9 mouse cellular contexts compared by ENCODE assay signal in genomic region chr6:41118201-41118976, GRCm38 (mm10).
DNase-seq lines count a peak whose midpoint lies in the region; ATAC-seq and TF ChIP-seq lines count a peak whose summit lies in the region.
"Had no signal": no experiment of that assay in that cellular context is flagged by ENCODE, and none has a peak within 500 bp of the region (broad histone marks: within the 10 kb centered on the region; RNA-seq: fewer than 3 reads in every experiment).

No protein-coding gene starts in this region.

- TF ChIP-seq EP300 in MEL (IDR thresholded peaks at IDR 0.05; ENCODE audit: low read depth in 1 of 2, low read length in 2 of 2) = no peak

- 16% methylated on average over 7 of the region's 7 CpGs for WGBS in forebrain, embryonic 13.5 days

- no peak overlapping the region for H3K9ac ChIP-seq in MEL (ENCODE audit: control insufficient read depth, low read depth, low read length, poor library complexity, severe bottlenecking)
- H3K9ac ChIP-seq in forebrain, embryonic 13.5 days = no peak overlapping the region
- H3K9ac ChIP-seq: limb, embryonic 12.5 days had no signal

- TF ChIP-seq RAD21 in MEL (IDR thresholded peaks at IDR 0.05; ENCODE audit: low read depth, low read length) = peak; percentile 16

- TF ChIP-seq POLR2A in MEL (IDR thresholded peaks at IDR 0.05; ENCODE audit: control insufficient read depth in 1 of 2, insufficient read depth in 1 of 2, low read depth in 1 of 2, low read length in 2 of 2, poor library complexity in 1 of 2) = no peak

- no peak overlapping the region for H3K27ac ChIP-seq in MEL (ENCODE audit: control insufficient read depth, low read depth, low read length)
- H3K27ac ChIP-seq in forebrain, embryonic 13.5 days = no peak overlapping the region
- H3K27ac ChIP-seq: limb, embryonic 12.5 days had no signal

- H3K9me3 ChIP-seq in MEL (replicated peaks; ENCODE audit: insufficient read depth, low read length) = no peaks in the 10 kb centered on the region
- no peaks in the 10 kb centered on the region for H3K9me3 ChIP-seq in forebrain, embryonic 13.5 days (replicated peaks)
- H3K9me3 ChIP-seq: limb, embryonic 12.5 days had no signal

- no peak overlapping the region; the same call in 1 of the 2 replicates for H3K4me2 ChIP-seq in forebrain, embryonic 13.5 days
- H3K4me2 ChIP-seq: limb, embryonic 12.5 days had no signal

- DNase-seq in MEL (ENCODE audit: low read depth, low spot score) = peak; percentile 11
- DNase-seq in c-Kit-positive CD71-negative TER-119-negative erythroid progenitor cells, embryonic 14.5 days (ENCODE audit: low read depth) = peak; percentile 75
- DNase-seq in heart, postnatal 4 days = peak; percentile 66
- peak; percentile 61 for DNase-seq in layer of hippocampus, adult 9-11 months
- peak; percentile 50 for DNase-seq in lung, postnatal 14 days
- DNase-seq in retina, adult 2 months (ENCODE audit: low read depth, low spot score) = peak; percentile 4
- DNase-seq in thymus, postnatal 4 days = peak; percentile 96

- TF ChIP-seq CTCF in MEL (IDR thresholded peaks at IDR 0.05 in 2 of 3, conservative IDR thresholded peaks at IDR 0.05 in 1 of 3; ENCODE audit: control insufficient read depth in 1 of 3, insufficient read depth in 1 of 3, low read depth in 2 of 3, low read length in 3 of 3, poor library complexity in 1 of 3, severe bottlenecking in 1 of 3) = peak in 2 of 3 experiments; percentile 33 to 49; a peak in 4 of 6 replicates

- H3K4me3 ChIP-seq in MEL (ENCODE audit: control insufficient read depth in 1 of 2, insufficient read depth in 1 of 2, low read depth in 2 of 2, low read length in 2 of 2) = no peak overlapping the region
- H3K4me3 ChIP-seq in forebrain, embryonic 13.5 days = no peak overlapping the region
- H3K4me3 ChIP-seq: limb, embryonic 12.5 days had no signal

- no peaks in the 10 kb centered on the region for H3K36me3 ChIP-seq in MEL (ENCODE audit: control insufficient read depth in 1 of 2, insufficient read depth in 2 of 2, low read length in 2 of 2)
- H3K36me3 ChIP-seq in forebrain, embryonic 13.5 days (ENCODE audit: poor library complexity, severe bottlenecking) = no peaks in the 10 kb centered on the region
- H3K36me3 ChIP-seq: limb, embryonic 12.5 days had no signal

- H3K27me3 ChIP-seq in MEL (ENCODE audit: control insufficient read depth in 1 of 2, insufficient read depth in 2 of 2, low read length in 2 of 2) = no peaks in the 10 kb centered on the region
- H3K27me3 ChIP-seq in forebrain, embryonic 13.5 days = no peaks in the 10 kb centered on the region
- H3K27me3 ChIP-seq: limb, embryonic 12.5 days had no signal

- no peaks in the 10 kb centered on the region for H3K4me1 ChIP-seq in MEL (ENCODE audit: control insufficient read depth in 1 of 2, insufficient read depth in 2 of 2, low read length in 2 of 2)
- H3K4me1 ChIP-seq in forebrain, embryonic 13.5 days = no peaks in the 10 kb centered on the region
- H3K4me1 ChIP-seq: limb, embryonic 12.5 days had no signal

- peak; percentile 50; the same call in 1 of the 2 replicates for ATAC-seq in forebrain, embryonic 13.5 days

- no peaks in the 10 kb centered on the region for H3K79me2 ChIP-seq in MEL (ENCODE audit: control insufficient read depth, insufficient read depth, low read length, poor library complexity)

TF ChIP-seq in MEL, 35 proteins besides CTCF, POLR2A, EP300 and RAD21:
- no peak for TF ChIP-seq MAFK (IDR thresholded peaks at IDR 0.05; ENCODE audit: borderline replicate concordance, low read depth, low read length)
- no peak for TF ChIP-seq SMC3 (IDR thresholded peaks at IDR 0.05; ENCODE audit: low read depth, low read length)
- no peak for TF ChIP-seq SIN3A (IDR thresholded peaks at IDR 0.05; ENCODE audit: low read length)
- TF ChIP-seq ETS1 (IDR thresholded peaks at IDR 0.05; ENCODE audit: low read depth, low read length) = no peak
- TF ChIP-seq KAT2A (conservative IDR thresholded peaks at IDR 0.05; ENCODE audit: low read depth, low read length) = no peak
- no peak for TF ChIP-seq USF2 (IDR thresholded peaks at IDR 0.05; ENCODE audit: borderline replicate concordance in 1 of 2, insufficient read depth in 1 of 2, low read depth in 1 of 2, low read length in 2 of 2)
- TF ChIP-seq GATA1 (IDR thresholded peaks at IDR 0.05; ENCODE audit: low read depth, low read length) = no peak
- TF ChIP-seq CHD1 (IDR thresholded peaks at IDR 0.05; ENCODE audit: low read depth, low read length) = no peak
- no peak for TF ChIP-seq USF1 (IDR thresholded peaks at IDR 0.05; ENCODE audit: low read depth, low read length)
- no peak for TF ChIP-seq UBTF (IDR thresholded peaks at IDR 0.05; ENCODE audit: borderline replicate concordance, insufficient read depth, low read depth, low read length)
- TF ChIP-seq ZNF384 (IDR thresholded peaks at IDR 0.05; ENCODE audit: low read depth, low read length) = no peak
- TF ChIP-seq MAZ (IDR thresholded peaks at IDR 0.05; ENCODE audit: low read depth, low read length) = no peak
- no peak for TF ChIP-seq CHD2 (IDR thresholded peaks at IDR 0.05; ENCODE audit: low read length)
- TF ChIP-seq MYB (IDR thresholded peaks at IDR 0.05; ENCODE audit: low read depth, low read length) = no peak
- TF ChIP-seq GABPA (IDR thresholded peaks at IDR 0.05; ENCODE audit: low read depth, low read length) = no peak

Comparison
In these comparisons a context has a peak if more than half of its experiments do, and no peak if none do; other contexts are left out.
1. DNase-seq: peak in every context shown above with its lines; median percentile 96 in thymus, postnatal 4 days; 75 in c-Kit-positive CD71-negative TER-119-negative erythroid progenitor cells, embryonic 14.5 days; 66 in heart, postnatal 4 days; 61 in layer of hippocampus, adult 9-11 months; 50 in lung, postnatal 14 days; 11 in MEL; 4 in retina, adult 2 months.